Mouse (Mus musculus) ES-E14 (cell line): ENCODE measurements at regions not wholly inside any gene's neighbourhood (a gene's known extent, or its start where the extent isn't known, plus 50 kb on each side); places are given as distances from the start of the nearest gene placed in this dataset.

ENCODE experiments used
- DNase-seq: peaks from one replicate; pipeline ENCODE4 v3.0.0-alpha.2; 2013; ENCODE audit warnings: low read depth, low spot score
- H3K27ac ChIP-seq: 2 replicates; pipeline ENCODE4 v1.5.1; 2012; ENCODE audit warnings: low read depth, mild to moderate bottlenecking, low read length, moderate library complexity, mixed read lengths; ENCODE audit not compliant: poor library complexity, insufficient read depth, severe bottlenecking
- H3K36me3 ChIP-seq: 2 replicates; pipeline ENCODE4 v1.6.1; 2012; ENCODE audit warnings: mild to moderate bottlenecking, low read length, moderate library complexity, mixed read lengths; ENCODE audit not compliant: control insufficient read depth, poor library complexity, insufficient read depth, severe bottlenecking
- H3K4me1 ChIP-seq, 2 experiments: fragments of 150-350 bp in 1 of 2; sonication (generic) in 1 of 2; 2 replicates each; pipeline ENCODE4 v1.6.1; 2012; ENCODE audit warnings: low read length in 2 of 2, mild to moderate bottlenecking in 1 of 2, mixed read lengths in 1 of 2; ENCODE audit not compliant: control insufficient read depth in 2 of 2, insufficient read depth in 2 of 2, poor library complexity in 1 of 2
- H3K4me3 ChIP-seq, 2 experiments: fragments of 150-350 bp in 1 of 2; sonication (generic) in 1 of 2; 2 replicates each; pipeline ENCODE4 v1.5.1; 2012; ENCODE audit warnings: low read length in 2 of 2, low read depth in 1 of 2, mild to moderate bottlenecking in 1 of 2, mixed read lengths in 1 of 2; ENCODE audit not compliant: insufficient read depth in 1 of 2, poor library complexity in 1 of 2, severe bottlenecking in 1 of 2
- H3K9ac ChIP-seq: 2 replicates; pipeline ENCODE4 v1.6.1; 2012; ENCODE audit warnings: low read depth, mild to moderate bottlenecking, low read length, mixed read lengths; ENCODE audit not compliant: poor library complexity, insufficient read depth, severe bottlenecking
- H3K9me3 ChIP-seq: fragments of 150-350 bp; sonication (generic); 2 replicates; pipeline ENCODE4 v1.6.1; 2012; ENCODE audit warnings: low read depth, mild to moderate bottlenecking, low read length; ENCODE audit not compliant: control insufficient read depth, insufficient read depth
- CHD2 ChIP-seq: IDR thresholded peaks from 2 replicates; pipeline ENCODE4 v1.6.1; 2014; ENCODE audit warnings: mild to moderate bottlenecking, low read depth, low read length, inconsistent platforms
- HCFC1 ChIP-seq: IDR thresholded peaks from 2 replicates; pipeline ENCODE4 v1.6.1; 2012; ENCODE audit warnings: low read length, inconsistent platforms, borderline replicate concordance; ENCODE audit not compliant: insufficient read depth
- MAFK ChIP-seq: IDR thresholded peaks from 2 replicates; pipeline ENCODE4 v1.6.1; 2014; ENCODE audit warnings: mild to moderate bottlenecking, low read depth, low read length, inconsistent platforms; ENCODE audit not compliant: insufficient read depth
- ZC3H11A ChIP-seq: IDR thresholded peaks from 2 replicates; pipeline ENCODE4 v1.6.1; 2012; ENCODE audit warnings: low read depth, mild to moderate bottlenecking, inconsistent platforms, low read length, borderline replicate concordance
- ZNF384 ChIP-seq: IDR thresholded peaks from 2 replicates; pipeline ENCODE4 v1.6.1; 2012; ENCODE audit warnings: low read depth, low read length, inconsistent platforms
- in situ Hi-C, 2 experiments: fragments of 600-800 bp; cut with MboI; formaldehyde crosslinking; loops; one replicate each; pipeline ENCODE4 v1.15.1; 2025; ENCODE audit warnings: low sequenced_read_pairs in 2 of 2, inconsistent platforms in 1 of 2; ENCODE audit not compliant: unreplicated experiment in 2 of 2

DNA sequence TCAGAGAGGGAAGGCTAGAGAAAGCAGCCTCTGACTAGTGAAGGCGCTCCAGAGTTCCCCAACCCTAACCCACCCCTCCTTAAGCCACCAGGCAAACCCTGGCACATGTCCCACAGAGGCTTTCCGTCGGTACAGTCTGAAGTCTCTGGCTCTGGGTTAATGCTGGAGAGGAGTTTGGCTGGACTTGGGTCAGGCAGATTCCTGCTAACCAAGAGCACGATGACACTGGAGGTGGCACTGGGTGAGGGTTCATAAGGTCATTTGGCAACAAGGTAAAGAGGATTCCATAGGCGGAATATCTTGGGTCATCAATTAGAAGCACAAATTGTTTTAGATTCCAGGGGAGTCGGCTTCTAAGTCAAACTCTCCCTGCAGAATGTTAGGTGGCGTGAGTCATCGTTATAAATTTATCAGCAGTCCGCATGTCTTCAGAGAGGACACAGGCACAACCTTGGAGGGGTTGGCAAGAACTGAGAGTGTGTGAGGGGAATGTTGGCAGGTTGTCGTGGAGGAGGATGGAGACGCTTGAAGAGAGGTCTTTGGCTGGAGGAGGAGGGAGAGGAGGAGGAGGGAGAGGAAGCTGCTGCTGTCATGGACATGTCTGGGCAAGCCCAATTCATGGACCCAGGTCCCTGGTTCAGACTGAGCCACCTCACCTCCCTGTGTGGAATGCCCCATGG, 138.4 kb downstream of the Utp6 start:
- no peak overlapping the region for H3K9ac ChIP-seq
- H3K9me3 ChIP-seq: no peaks in the 10 kb centered on the region
- in situ Hi-C loops: no loop called here
- no peaks in the 10 kb centered on the region for H3K36me3 ChIP-seq
- no peaks in the 10 kb centered on the region for H3K4me1 ChIP-seq
- no peak overlapping the region for H3K27ac ChIP-seq
- DNase-seq: no peak
- no peak for TF ChIP-seq ZC3H11A
- no peak for TF ChIP-seq MAFK
- TF ChIP-seq HCFC1: no peak
- TF ChIP-seq CHD2: no peak
- no peak for TF ChIP-seq ZNF384
- H3K4me3 ChIP-seq: no peak overlapping the region

DNA sequence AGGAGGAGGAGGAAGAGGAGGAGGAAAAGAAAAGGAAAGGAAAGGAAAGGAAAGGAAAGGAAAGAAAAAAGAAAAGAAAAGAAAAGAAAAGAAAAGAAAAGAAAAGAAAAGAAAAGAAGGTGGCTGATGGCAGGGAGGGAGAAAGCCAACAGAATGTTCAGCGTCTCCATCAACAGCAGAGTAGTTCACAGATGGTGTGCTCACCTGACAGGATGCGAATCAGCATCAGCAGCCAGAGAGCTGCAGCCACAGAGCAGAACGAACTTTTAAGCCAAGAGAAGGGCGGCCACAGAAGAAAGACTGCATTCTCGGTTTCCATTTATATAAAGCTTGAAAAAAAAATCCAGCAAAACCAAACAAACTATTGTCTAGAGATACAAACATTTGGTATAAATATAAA, 140.2 kb downstream of the Utp6 start:
- H3K36me3 ChIP-seq: no peaks in the 10 kb centered on the region
- in situ Hi-C loops: no loop called here
- no peaks in the 10 kb centered on the region for H3K9me3 ChIP-seq
- TF ChIP-seq MAFK (no peak), ZNF384 (no peak), ZC3H11A (no peak), CHD2 (no peak), HCFC1 (no peak)
- H3K4me1 ChIP-seq: no peaks in the 10 kb centered on the region
- no peak for DNase-seq
- H3K9ac ChIP-seq: no peak overlapping the region
- H3K27ac ChIP-seq: no peak overlapping the region
- no peak overlapping the region for H3K4me3 ChIP-seq

DNA sequence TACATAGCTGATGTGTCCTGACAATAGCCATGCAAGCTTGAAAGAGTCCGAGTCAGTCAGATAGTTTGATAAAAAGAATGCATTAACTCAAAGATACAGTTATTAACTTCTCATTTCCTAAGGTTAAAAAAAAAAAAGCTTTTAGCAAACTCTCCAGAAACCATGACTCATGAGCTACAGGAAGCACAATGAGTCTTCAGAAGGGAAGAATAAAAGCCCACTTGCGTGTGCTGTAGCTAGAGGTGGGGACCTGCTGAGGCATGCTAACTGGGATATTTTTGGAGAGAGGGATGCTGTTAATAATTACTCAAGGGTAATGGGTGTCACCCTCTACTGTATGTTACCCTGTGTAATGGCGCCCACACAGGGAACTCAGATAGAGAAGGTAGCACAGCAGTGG, 147.0 kb downstream of the Utp6 start:
- TF ChIP-seq ZNF384: no peak
- TF ChIP-seq ZC3H11A: no peak
- TF ChIP-seq HCFC1: no peak
- no peak for TF ChIP-seq CHD2
- TF ChIP-seq MAFK: no peak
- in situ Hi-C loops: no loop called here

DNA sequence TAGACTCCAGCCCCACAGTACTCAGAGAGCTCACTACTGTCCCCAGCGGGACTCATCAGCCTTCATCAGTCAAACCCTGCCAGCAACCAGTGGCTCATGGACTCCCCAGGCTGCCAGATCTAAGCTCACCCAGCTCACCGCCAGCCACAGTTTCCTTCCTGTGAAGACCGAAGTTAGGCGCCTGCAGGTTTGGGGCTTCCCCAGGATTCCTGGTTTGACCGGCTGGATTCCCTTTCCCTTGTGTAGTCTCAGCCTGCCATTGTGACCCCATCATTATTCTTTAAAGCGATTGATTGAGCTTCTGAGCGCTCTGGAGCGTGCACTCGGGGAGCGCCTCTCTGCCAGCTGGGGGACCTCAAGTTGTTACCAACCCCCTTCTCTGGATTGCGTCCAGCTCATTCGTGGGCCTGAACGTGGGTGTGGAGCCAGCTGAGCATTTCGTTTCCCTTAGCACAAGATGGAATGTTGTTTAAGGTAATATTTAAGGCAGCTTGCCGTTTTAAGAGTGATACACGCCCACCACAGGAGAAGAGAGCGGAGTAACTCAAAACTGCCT, 155.2 kb downstream of the Utp6 start:
- in situ Hi-C loops: no loop called here
- TF ChIP-seq CHD2 (no peak), MAFK (no peak), ZC3H11A (no peak), ZNF384 (no peak), HCFC1 (no peak)
- Histone ChIP-seq H3K9ac (no peak overlapping the region; the same call in 1 of the 2 replicates), H3K9me3 (no peaks in the 10 kb centered on the region), H3K36me3 (no peaks in the 10 kb centered on the region), H3K27ac (no peak overlapping the region), H3K4me3 (no peak overlapping the region), H3K4me1 (peaks cover 0 to 3% of the 10 kb centered on the region in 2 experiments; a peak in 2 of 4 replicates)
- DNase-seq: no peak

More for the DNA sequence above, 147.0 kb downstream of the Utp6 start:
- no peaks in the 10 kb centered on the region for H3K36me3 ChIP-seq
- no peaks in the 10 kb centered on the region for H3K9me3 ChIP-seq
- no peak overlapping the region for H3K4me3 ChIP-seq
- H3K27ac ChIP-seq: no peak overlapping the region
- H3K4me1 ChIP-seq: no peaks in the 10 kb centered on the region
- no peak for DNase-seq
- no peak overlapping the region for H3K9ac ChIP-seq
